Mouse (Mus musculus): ENCODE data around the gene Gpr83. TPM values are rescaled to one million over a fixed set of nuclear protein-coding genes. Genes with fewer than 3 reads are reported as not detected.
A peak's percentile ranks its signal among the peaks of the same experiment; 100 is the strongest.

The Gpr83 gene
- 4.6 and 5.6 TPM in 2 replicates for total RNA-seq (2014; rRNA removed)
- polyA plus RNA-seq (2015; fragmentation: Nextera tagmentation; extraction: Ambion mirVana): 3.8 and 4.3 TPM in 2 replicates

- peak within 1 kb of the TSS; percentile 52 for H3K9ac ChIP-seq (replicated peaks; ENCODE audit: low read length, poor library complexity, severe bottlenecking)
- H3K4me2 ChIP-seq (ENCODE audit: low read depth, low read length, poor library complexity, severe bottlenecking): peak within 1 kb of the TSS; percentile 96
- peak; percentile 87 for ATAC-seq (ENCODE audit: low FRiP score)
- no peaks in the 10 kb centered on the region for H3K9me3 ChIP-seq (ENCODE audit: low read length)
- 2% methylated on average over 46 of the region's 47 CpGs for WGBS
- TF ChIP-seq CTCF (IDR thresholded peaks at IDR 0.05): no peak
- peak; percentile 47 for DNase-seq (ENCODE audit: low spot score)
- H3K4me3 ChIP-seq (ENCODE audit: low read depth, low read length): peak within 1 kb of the TSS; percentile 46
- no peak within 1 kb of the TSS for H3K27ac ChIP-seq (ENCODE audit: low read depth, low read length)
- H3K4me1 ChIP-seq (ENCODE audit: insufficient read depth, low read length): 0 out of 2 replicates have a peak, but pooled peaks cover 5% of the 10 kb centered on the region
- no peaks in the 10 kb centered on the region for H3K36me3 ChIP-seq (ENCODE audit: insufficient read depth, low read length)
- H3K27me3 ChIP-seq (ENCODE audit: insufficient read depth, low read length): peaks cover 15% of the 10 kb centered on the region
These were observed at the start of gene Gpr83 for GRCm38 (mm10) chr9:14859868-14860639. Gpr83 (plus strand) TSS chr9:14860210.

GRCm38 (mm10) chr9:14821396-14821795 is 38.6 kb upstream of the Gpr83 start:
- no peak overlapping the region for H3K27ac ChIP-seq (ENCODE audit: low read depth, low read length)
- no peak overlapping the region for H3K4me3 ChIP-seq (ENCODE audit: low read depth, low read length)
- no peak for DNase-seq (ENCODE audit: low spot score)
- H3K4me1 ChIP-seq (ENCODE audit: insufficient read depth, low read length): no peaks in the 10 kb centered on the region
- H3K9me3 ChIP-seq (ENCODE audit: low read length): no peaks in the 10 kb centered on the region
- H3K9ac ChIP-seq (replicated peaks; ENCODE audit: low read length, poor library complexity, severe bottlenecking): no peak overlapping the region
- peaks cover 32% of the 10 kb centered on the region for H3K36me3 ChIP-seq (ENCODE audit: insufficient read depth, low read length)
- H3K4me2 ChIP-seq (ENCODE audit: low read depth, low read length, poor library complexity, severe bottlenecking): no peak overlapping the region
- no peak for ATAC-seq (ENCODE audit: low FRiP score)
- no peaks in the 10 kb centered on the region for H3K27me3 ChIP-seq (ENCODE audit: insufficient read depth, low read length)
- no peak for TF ChIP-seq CTCF (IDR thresholded peaks at IDR 0.05)

DNA sequence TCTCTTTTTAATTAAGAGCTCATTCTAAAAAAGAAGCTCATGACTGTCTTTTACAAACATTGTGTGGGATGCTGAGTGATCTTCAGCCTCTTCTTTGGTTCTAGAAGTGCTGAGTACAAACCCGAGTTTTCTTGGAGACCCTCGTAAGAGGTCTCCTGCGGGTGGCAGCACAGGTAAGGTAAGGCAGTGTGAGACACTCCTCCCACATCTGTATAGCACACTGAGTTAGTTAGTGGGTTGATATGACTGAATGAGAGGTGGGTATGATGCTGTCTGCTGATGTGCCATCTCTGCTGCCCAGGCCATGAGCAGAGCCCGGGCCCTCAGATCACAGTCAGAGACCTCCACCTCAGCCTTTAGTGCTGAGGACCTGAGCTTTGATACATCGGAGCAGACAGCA is 35.2 kb upstream of the Gpr83 start:
- peak; percentile 67 for TF ChIP-seq CTCF (IDR thresholded peaks at IDR 0.05)
- Histone ChIP-seq H3K9ac (replicated peaks; ENCODE audit: low read length, poor library complexity, severe bottlenecking) (no peak overlapping the region), H3K4me1 (ENCODE audit: insufficient read depth, low read length) (no peaks in the 10 kb centered on the region), H3K27me3 (ENCODE audit: insufficient read depth, low read length) (no peaks in the 10 kb centered on the region), H3K9me3 (ENCODE audit: low read length) (no peaks in the 10 kb centered on the region), H3K4me3 (ENCODE audit: low read depth, low read length) (no peak overlapping the region), H3K36me3 (ENCODE audit: insufficient read depth, low read length) (peaks cover 3% of the 10 kb centered on the region; the same call in 1 of the 2 replicates), H3K27ac (ENCODE audit: low read depth, low read length) (no peak overlapping the region), H3K4me2 (ENCODE audit: low read depth, low read length, poor library complexity, severe bottlenecking) (no peak overlapping the region)
- ATAC-seq (ENCODE audit: low FRiP score): no peak
- WGBS: 92% methylated on average over 5 of the region's 5 CpGs
- peak; percentile 27 for DNase-seq (ENCODE audit: low spot score)

- H3K4me3 ChIP-seq (ENCODE audit: low read depth, low read length): no peak overlapping the region
- DNase-seq (ENCODE audit: low spot score) (no peak), ATAC-seq (ENCODE audit: low FRiP score) (no peak)
- peaks cover 7% of the 10 kb centered on the region; the same call in 1 of the 2 replicates for H3K36me3 ChIP-seq (ENCODE audit: insufficient read depth, low read length)
- no peak overlapping the region for H3K9ac ChIP-seq (replicated peaks; ENCODE audit: low read length, poor library complexity, severe bottlenecking)
- TF ChIP-seq CTCF (IDR thresholded peaks at IDR 0.05): no peak
- no peaks in the 10 kb centered on the region for H3K4me1 ChIP-seq (ENCODE audit: insufficient read depth, low read length)
- H3K27ac ChIP-seq (ENCODE audit: low read depth, low read length): no peak overlapping the region
- no peaks in the 10 kb centered on the region for H3K9me3 ChIP-seq (ENCODE audit: low read length)
- no peak overlapping the region for H3K4me2 ChIP-seq (ENCODE audit: low read depth, low read length, poor library complexity, severe bottlenecking)
- no peaks in the 10 kb centered on the region for H3K27me3 ChIP-seq (ENCODE audit: insufficient read depth, low read length)
- 69% methylated on average over 2 of the region's 2 CpGs for WGBS
These were observed 32.1 kb upstream of the Gpr83 start for GRCm38 (mm10) chr9:14827875-14828274.

DNA sequence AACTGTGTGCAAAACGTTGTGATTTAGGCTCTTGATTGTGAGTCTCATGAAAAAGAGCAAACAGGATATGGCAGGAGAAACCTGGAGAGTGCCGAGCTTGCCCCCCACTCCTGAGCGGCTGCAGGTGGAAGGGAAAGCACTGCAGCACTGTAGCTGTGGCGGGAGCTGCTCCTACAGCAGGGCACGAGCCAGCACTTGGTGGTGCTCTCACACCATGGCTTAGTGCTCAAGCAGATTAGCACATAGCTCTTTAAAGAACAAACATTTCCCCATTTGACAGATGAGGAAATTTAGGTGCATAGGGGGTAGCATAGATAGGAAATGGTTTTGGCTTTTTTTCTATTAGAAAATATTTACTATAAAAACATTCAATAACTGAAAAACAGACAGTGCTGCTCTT is 28.0 kb upstream of the Gpr83 start:
- ATAC-seq (ENCODE audit: low FRiP score) (no peak), DNase-seq (ENCODE audit: low spot score) (no peak)
- H3K4me1 ChIP-seq (ENCODE audit: insufficient read depth, low read length): no peaks in the 10 kb centered on the region
- H3K4me3 ChIP-seq (ENCODE audit: low read depth, low read length): no peak overlapping the region
- TF ChIP-seq CTCF (IDR thresholded peaks at IDR 0.05): peak; percentile 33
- H3K36me3 ChIP-seq (ENCODE audit: insufficient read depth, low read length): peaks cover 12% of the 10 kb centered on the region; the same call in 1 of the 2 replicates
- no peaks in the 10 kb centered on the region for H3K27me3 ChIP-seq (ENCODE audit: insufficient read depth, low read length)
- H3K27ac ChIP-seq (ENCODE audit: low read depth, low read length): no peak overlapping the region
- no peak overlapping the region for H3K4me2 ChIP-seq (ENCODE audit: low read depth, low read length, poor library complexity, severe bottlenecking)
- H3K9ac ChIP-seq (replicated peaks; ENCODE audit: low read length, poor library complexity, severe bottlenecking): no peak overlapping the region
- 84% methylated on average over 5 of the region's 5 CpGs for WGBS
- H3K9me3 ChIP-seq (ENCODE audit: low read length): no peaks in the 10 kb centered on the region

DNA sequence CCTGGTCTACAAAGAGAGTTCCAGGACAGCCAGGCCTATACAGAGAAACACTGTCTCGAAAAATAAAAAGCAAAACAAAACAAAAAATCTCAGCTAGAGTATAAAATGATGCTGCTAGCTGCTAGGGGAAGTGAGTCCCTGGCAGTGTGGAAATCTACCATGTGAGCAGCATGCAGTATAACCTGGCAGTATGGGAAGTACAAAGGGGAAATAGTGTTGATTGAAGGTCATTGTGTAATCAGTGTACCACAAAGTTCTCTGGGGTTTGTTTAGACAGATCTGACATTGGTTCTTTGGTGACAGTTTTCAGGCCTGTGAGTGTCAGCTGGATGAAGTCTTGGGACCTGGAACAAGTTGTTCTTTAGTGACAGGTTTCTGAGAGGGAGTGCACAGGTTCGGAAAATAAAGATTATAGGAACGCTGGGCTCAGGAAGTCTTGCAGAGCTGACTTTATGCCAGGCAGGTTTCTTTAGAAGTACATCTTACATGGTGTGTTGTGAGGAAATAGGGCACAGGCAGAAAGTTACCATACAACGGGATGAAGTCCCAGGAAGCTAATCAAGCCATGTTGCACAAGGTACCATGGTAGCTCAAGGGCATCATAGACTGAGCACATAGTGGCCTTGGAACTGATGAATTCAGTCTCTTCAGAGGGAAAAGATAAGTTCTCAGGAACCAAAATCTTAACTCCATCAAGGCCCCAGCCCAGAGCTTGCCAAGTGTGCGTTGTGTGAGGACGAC is 24.5 kb upstream of the Gpr83 start:
- H3K27me3 ChIP-seq (ENCODE audit: insufficient read depth, low read length): no peaks in the 10 kb centered on the region
- H3K9me3 ChIP-seq (ENCODE audit: low read length): no peaks in the 10 kb centered on the region
- no peak overlapping the region for H3K4me2 ChIP-seq (ENCODE audit: low read depth, low read length, poor library complexity, severe bottlenecking)
- WGBS: 95% methylated on average over 6 of the region's 6 CpGs
- DNase-seq (ENCODE audit: low spot score) (no peak), ATAC-seq (ENCODE audit: low FRiP score) (no peak)
- H3K36me3 ChIP-seq (ENCODE audit: insufficient read depth, low read length): peaks cover 12% of the 10 kb centered on the region; the same call in 1 of the 2 replicates
- no peak overlapping the region for H3K27ac ChIP-seq (ENCODE audit: low read depth, low read length)
- TF ChIP-seq CTCF (IDR thresholded peaks at IDR 0.05): no peak
- no peak overlapping the region for H3K9ac ChIP-seq (replicated peaks; ENCODE audit: low read length, poor library complexity, severe bottlenecking)
- H3K4me3 ChIP-seq (ENCODE audit: low read depth, low read length): no peak overlapping the region
- no peaks in the 10 kb centered on the region for H3K4me1 ChIP-seq (ENCODE audit: insufficient read depth, low read length)

Measured in midbrain, postnatal 0 days (tissue).